Mouse (Mus musculus) olfactory bulb, adult 2 months (tissue): Measurements from ENCODE around the gene Rnf41.

Experiments used
- CTCF ChIP-seq: fragments of 200-500 bp; IDR thresholded peaks from 2 replicates; pipeline ENCODE4 v1.5.1; 2012; ENCODE audit warnings: low read depth, mild to moderate bottlenecking, low read length, moderate library complexity; ENCODE audit not compliant: insufficient read depth
- POLR2A ChIP-seq: fragments of 200-500 bp; IDR thresholded peaks from 2 replicates; pipeline ENCODE4 v1.6.1; 2012; ENCODE audit warnings: mild to moderate bottlenecking, low read depth, low read length, moderate library complexity; ENCODE audit not compliant: insufficient read depth

GRCm38 (mm10) chr10:128385902-128386301 is 25.6 kb upstream of the Rnf41 start:
- no peak for TF ChIP-seq POLR2A
- TF ChIP-seq CTCF = no peak
